In genomic region chr4:141881289-141881914, GRCm38 (mm10) we compare ENCODE assay signal across 25 mouse cellular contexts. TPM values are rescaled to one million over a fixed set of nuclear protein-coding genes. Genes with fewer than 3 reads are reported as not detected.
A peak's percentile ranks its signal among the peaks of the same experiment; 100 is the strongest.
DNase-seq lines count a peak whose midpoint lies in the region; ATAC-seq and TF ChIP-seq lines count a peak whose summit lies in the region.
"Had no signal": no experiment of that assay in that cellular context is flagged by ENCODE, and none has a peak within 500 bp of the region (broad histone marks: within the 10 kb centered on the region; RNA-seq: fewer than 3 reads in every experiment).

No protein-coding gene starts in this region.

- H3K4me1 ChIP-seq in heart, embryonic 14.5 days (ENCODE audit: control insufficient read depth in 2 of 2, insufficient read depth in 2 of 2, low read length in 2 of 2), result peaks cover 34 to 44% of the 10 kb centered on the region in 2 experiments
- H3K4me1 ChIP-seq in lung, embryonic 16.5 days (replicated peaks; ENCODE audit: control insufficient read depth, insufficient read depth, low read length), result peaks cover 13% of the 10 kb centered on the region

- no peaks in the 10 kb centered on the region for H3K36me3 ChIP-seq in heart, embryonic 14.5 days (ENCODE audit: control insufficient read depth, insufficient read depth, low read length)
- no peaks in the 10 kb centered on the region for H3K36me3 ChIP-seq in lung, embryonic 16.5 days (ENCODE audit: control insufficient read depth, insufficient read depth, low read length)
- H3K36me3 ChIP-seq: G1E; intestine, embryonic 15.5 days; liver, embryonic 15.5 days had no signal

- no peaks in the 10 kb centered on the region for H3K9me3 ChIP-seq in heart, embryonic 14.5 days (ENCODE audit: control insufficient read depth, low read length)
- no peaks in the 10 kb centered on the region for H3K9me3 ChIP-seq in lung, embryonic 16.5 days (ENCODE audit: control insufficient read depth, low read length)
- H3K9me3 ChIP-seq: G1E; intestine, embryonic 15.5 days; liver, embryonic 15.5 days had no signal

- 57% methylated on average over 10 of the region's 10 CpGs for WGBS in heart, embryonic 14.5 days
- WGBS in lung, embryonic 16.5 days, result 40% methylated on average over 10 of the region's 10 CpGs

- DNase-seq in gastrocnemius, adult 2 months, result no peak
- no peak for DNase-seq in gastrocnemius, adult 8-10 months (ENCODE audit: low spot score in 2 of 2)
- DNase-seq in heart, postnatal 10 days, result no peak
- no peak for DNase-seq in lung, postnatal 25 days (ENCODE audit: low spot score)
- no peak for DNase-seq in spleen, postnatal 14 days (ENCODE audit: low spot score in 2 of 2)
- DNase-seq: adrenal gland, postnatal 36 days; cerebellum, adult 18-20 months; cerebellum, postnatal 25 days; embryo, embryonic 11 days; kidney, postnatal 4 days; right cerebral cortex, postnatal 25 days had no signal

- no peaks in the 10 kb centered on the region for H3K27me3 ChIP-seq in heart, embryonic 14.5 days (ENCODE audit: control insufficient read depth, insufficient read depth, low read length)
- no peaks in the 10 kb centered on the region; the same call in 1 of the 2 replicates for H3K27me3 ChIP-seq in lung, embryonic 16.5 days (ENCODE audit: control insufficient read depth, insufficient read depth, low read depth, low read length)
- H3K27me3 ChIP-seq: intestine, embryonic 15.5 days had no signal

- intact Hi-C loops in gastrocnemius, adult 2 months (cut with DNase I), result no loop called here
- intact Hi-C loops in heart, postnatal 10 days (cut with DNase I), result no loop called here

- peak overlapping the region; percentile 58 for H3K27ac ChIP-seq in gastrocnemius, adult 2 months
- H3K27ac ChIP-seq in heart, embryonic 14.5 days (replicated peaks in 1 of 2; ENCODE audit: control insufficient read depth in 1 of 2, insufficient read depth in 1 of 2, low read depth in 2 of 2, low read length in 2 of 2), result peak overlapping the region in 1 of 2 experiments; percentile 54; a peak in 2 of 4 replicates
- no peak overlapping the region for H3K27ac ChIP-seq in lung, embryonic 16.5 days (ENCODE audit: low read length)
- H3K27ac ChIP-seq: hindbrain, embryonic 14.5 days; intestine, embryonic 15.5 days; liver, embryonic 15.5 days had no signal

- H3K4me2 ChIP-seq in heart, embryonic 14.5 days (ENCODE audit: low read length), result no peak overlapping the region
- H3K4me2 ChIP-seq in lung, embryonic 16.5 days (ENCODE audit: low read depth, low read length), result no peak overlapping the region
- H3K4me2 ChIP-seq: hindbrain, embryonic 14.5 days; intestine, embryonic 15.5 days; liver, embryonic 15.5 days had no signal

- ATAC-seq in heart, embryonic 14.5 days (ENCODE audit: insufficient number of reproducible peaks, insufficient read depth, low FRiP score, low read depth), result 0 out of 2 replicates have a peak, but pooled peaks have one; percentile 19
- ATAC-seq in lung, embryonic 16.5 days (ENCODE audit: low read depth), result peak; percentile 19; the same call in 1 of the 2 replicates
- no peak for ATAC-seq in erythroblast, adult 5-6 weeks (replicated peaks; ENCODE audit: low FRiP score, poor library complexity, severe bottlenecking)
- ATAC-seq: forebrain, embryonic 16.5 days; intestine, embryonic 15.5 days had no signal

- TF ChIP-seq CTCF in gastrocnemius, adult 2 months (IDR thresholded peaks at IDR 0.05), result no peak

- H3K9ac ChIP-seq in heart, embryonic 14.5 days (ENCODE audit: low read length), result no peak overlapping the region
- no peak overlapping the region for H3K9ac ChIP-seq in lung, embryonic 16.5 days (ENCODE audit: low read length)
- H3K9ac ChIP-seq: hindbrain, embryonic 14.5 days; intestine, embryonic 15.5 days; liver, embryonic 15.5 days had no signal

- peak overlapping the region; percentile 15; the same call in 1 of the 2 replicates for H3K4me3 ChIP-seq in gastrocnemius, adult 2 months
- no peak overlapping the region for H3K4me3 ChIP-seq in heart, embryonic 14.5 days (ENCODE audit: control insufficient read depth in 1 of 2, insufficient read depth in 1 of 2, low read depth in 1 of 2, low read length in 2 of 2)
- no peak overlapping the region for H3K4me3 ChIP-seq in lung, embryonic 16.5 days (ENCODE audit: low read length)
- H3K4me3 ChIP-seq: intestine, embryonic 15.5 days; liver, embryonic 15.5 days had no signal

RNA-seq across cellular contexts. Expression of gene Efhd2, which starts 6.7 kb away (rescaled TPM):
- total RNA-seq in gastrocnemius, adult 2 months (2021), result 1 to 10 TPM; 5.2 to 6.1 TPM
- total RNA-seq in gastrocnemius, adult 8-10 months (2022), result 1 to 10 TPM; 2.1 to 3.7 (median 3.1) TPM
- polyA plus RNA-seq in heart, embryonic 14.5 days (2014; fragmentation: Nextera tagmentation; extraction: Ambion mirVana), result 33.2 and 43.6 TPM in 2 replicates
- 10 to 100 TPM; 30.4 to 36.7 TPM for total RNA-seq in heart, postnatal 10 days (2021)
- 97.5 and 98.0 TPM in 2 replicates for polyA plus RNA-seq in lung, embryonic 16.5 days (2015; fragmentation: Nextera tagmentation; extraction: Ambion mirVana)
- total RNA-seq in erythroblast, adult 5-6 weeks (2015; ENCODE audit: low replicate concordance), result 17.6 and 22.5 TPM in 2 replicates
- 13.9 and 19.6 TPM in 2 replicates for total RNA-seq in erythroblast, adult 5-6 weeks (2017; ENCODE audit: low replicate concordance)

RNA-seq across cellular contexts. Expression of gene Ctrc, which starts 35.2 kb away (rescaled TPM):
- total RNA-seq in gastrocnemius, adult 2 months (2021), result not detected
- total RNA-seq in gastrocnemius, adult 8-10 months (2022), result not detected
- not detected in 2 replicates for polyA plus RNA-seq in heart, embryonic 14.5 days (2014; fragmentation: Nextera tagmentation; extraction: Ambion mirVana)
- total RNA-seq in heart, postnatal 10 days (2021), result not detected
- not detected in 2 replicates for polyA plus RNA-seq in lung, embryonic 16.5 days (2015; fragmentation: Nextera tagmentation; extraction: Ambion mirVana)
- total RNA-seq in erythroblast, adult 5-6 weeks (2015; ENCODE audit: low replicate concordance), result not detected in 2 replicates
- total RNA-seq in erythroblast, adult 5-6 weeks (2017; ENCODE audit: low replicate concordance), result not detected in 2 replicates
- total RNA-seq: adrenal gland, postnatal 36 days; G1E; gastrocnemius, postnatal 4 days; layer of hippocampus, postnatal 10 days; left cerebral cortex, adult 8-10 months had no signal
- polyA plus RNA-seq: embryonic facial prominence, embryonic 14.5 days; forebrain, embryonic 16.5 days; G1E; hindbrain, embryonic 14.5 days; kidney, embryonic 14.5 days; limb, embryonic 11.5 days; liver, embryonic 15.5 days had no signal

RNA-seq across cellular contexts. Expression of gene Cela2a, which starts 55.4 kb away (rescaled TPM):
- total RNA-seq in gastrocnemius, adult 2 months (2021), result not detected
- not detected for total RNA-seq in gastrocnemius, adult 8-10 months (2022)
- not detected in 2 replicates for polyA plus RNA-seq in heart, embryonic 14.5 days (2014; fragmentation: Nextera tagmentation; extraction: Ambion mirVana)
- under 1 TPM in 1 of 2 experiments, not detected in 1; 0.87 TPM for total RNA-seq in heart, postnatal 10 days (2021)
- polyA plus RNA-seq in lung, embryonic 16.5 days (2015; fragmentation: Nextera tagmentation; extraction: Ambion mirVana), result not detected in 2 replicates
- total RNA-seq in erythroblast, adult 5-6 weeks (2015; ENCODE audit: low replicate concordance), result not detected in 2 replicates
- total RNA-seq in erythroblast, adult 5-6 weeks (2017; ENCODE audit: low replicate concordance), result not detected in 2 replicates
- total RNA-seq: adrenal gland, postnatal 36 days; G1E; gastrocnemius, postnatal 4 days; layer of hippocampus, postnatal 10 days; left cerebral cortex, adult 8-10 months had no signal
- polyA plus RNA-seq: embryonic facial prominence, embryonic 14.5 days; forebrain, embryonic 16.5 days; G1E; hindbrain, embryonic 14.5 days; kidney, embryonic 14.5 days; limb, embryonic 11.5 days had no signal
